Mouse (Mus musculus) fibroblast of lung, adult 2 months (primary cell): ENCODE measurements at regions not wholly inside any gene's neighbourhood (a gene's known extent, or its start where the extent isn't known, plus 50 kb on each side); places are given as distances from the start of the nearest gene placed in this dataset.

ENCODE experiments used
- DNase-seq: peaks from one replicate; pipeline ENCODE4 v3.0.0-alpha.2; 2011; ENCODE audit warnings: low read depth

DNA sequence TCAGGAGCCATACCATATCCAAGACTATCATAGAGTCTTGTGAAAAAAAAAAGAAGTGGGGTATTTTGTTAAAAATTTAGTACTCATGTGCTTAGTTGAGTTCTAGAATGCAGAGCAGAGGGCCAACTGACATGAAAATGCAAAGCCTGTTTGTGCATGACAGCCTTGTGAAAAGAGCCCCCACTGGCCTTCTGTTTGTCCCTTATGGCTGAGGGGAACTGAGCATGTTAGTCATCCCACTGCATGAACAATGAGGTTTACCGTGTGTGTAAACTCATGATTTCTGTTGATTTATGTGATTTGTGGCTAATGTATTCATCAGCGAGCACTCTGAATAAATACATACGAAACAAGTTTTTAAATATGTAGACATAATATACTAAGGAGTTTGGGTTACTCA, 266.1 kb upstream of the Nox3 start:
- DNase-seq: no peak

- no peak for DNase-seq
These were observed 250.5 kb upstream of the Nox3 start for GRCm38 (mm10) chr17:3946540-3946939.

- DNase-seq: no peak
These were observed 240.3 kb upstream of the Nox3 start for GRCm38 (mm10) chr17:3936361-3936760.

DNA sequence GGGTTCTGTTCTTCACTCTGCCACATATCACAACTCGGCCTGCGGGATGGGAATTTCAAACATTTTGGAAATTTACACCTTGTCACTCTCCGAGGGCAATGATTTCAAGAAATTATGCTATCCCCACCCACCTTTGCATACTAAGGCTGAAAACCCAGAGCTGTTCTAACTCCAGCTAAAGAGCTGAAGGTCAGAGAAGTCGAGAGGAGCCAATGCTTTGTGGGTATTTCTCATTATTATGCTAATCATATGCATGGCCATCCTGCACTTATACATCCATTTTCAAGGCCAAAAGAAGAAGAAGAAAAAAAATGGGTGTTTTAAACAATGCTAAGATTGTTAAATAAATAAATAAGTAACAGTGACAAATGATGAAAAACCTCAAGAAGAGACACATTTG, 237.1 kb upstream of the Nox3 start:
- DNase-seq: no peak

DNA sequence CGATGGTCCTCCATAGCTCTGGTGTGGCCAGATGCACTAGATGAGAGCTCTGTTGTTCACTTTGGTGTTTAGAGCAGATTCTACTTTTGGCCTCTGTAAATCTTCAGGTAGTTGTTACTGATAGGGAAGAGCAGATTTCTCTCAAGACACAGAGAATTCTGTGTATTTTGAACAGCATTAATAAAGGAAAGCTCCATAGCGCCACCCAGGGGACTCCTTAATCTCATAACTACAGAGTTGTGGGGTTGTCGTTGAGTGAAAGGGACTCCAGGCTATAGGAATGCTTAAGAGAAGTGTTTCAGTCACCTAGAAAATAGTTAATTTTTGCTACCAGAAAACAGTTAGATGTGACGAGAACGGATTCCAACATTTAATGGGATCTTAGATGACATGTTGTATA, 236.0 kb upstream of the Nox3 start:
- DNase-seq: no peak

DNA sequence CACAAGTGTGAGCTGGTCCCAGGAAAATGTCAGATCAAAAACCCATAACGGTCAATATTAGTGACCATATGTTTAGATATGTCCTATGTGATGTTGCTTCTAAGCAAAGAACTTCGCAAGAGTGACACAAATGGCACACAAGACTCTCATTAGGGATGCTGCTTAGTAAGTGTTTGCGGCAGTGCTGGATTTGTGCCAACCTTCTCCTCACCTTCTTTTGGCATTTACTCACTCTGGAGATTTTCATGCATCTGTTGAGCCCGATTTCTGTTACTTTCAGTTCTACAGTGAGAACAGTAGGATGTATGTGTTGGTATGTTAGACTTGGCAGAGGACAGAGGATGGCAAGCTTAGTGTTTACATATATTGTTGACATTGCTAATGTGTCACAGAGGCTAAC, 231.0 kb upstream of the Nox3 start:
- DNase-seq: no peak

GRCm38 (mm10) chr17:3920282-3920681, 224.2 kb upstream of the Nox3 start:
- DNase-seq: no peak

GRCm38 (mm10) chr17:3892826-3893225, 196.8 kb upstream of the Nox3 start:
- no peak for DNase-seq

DNA sequence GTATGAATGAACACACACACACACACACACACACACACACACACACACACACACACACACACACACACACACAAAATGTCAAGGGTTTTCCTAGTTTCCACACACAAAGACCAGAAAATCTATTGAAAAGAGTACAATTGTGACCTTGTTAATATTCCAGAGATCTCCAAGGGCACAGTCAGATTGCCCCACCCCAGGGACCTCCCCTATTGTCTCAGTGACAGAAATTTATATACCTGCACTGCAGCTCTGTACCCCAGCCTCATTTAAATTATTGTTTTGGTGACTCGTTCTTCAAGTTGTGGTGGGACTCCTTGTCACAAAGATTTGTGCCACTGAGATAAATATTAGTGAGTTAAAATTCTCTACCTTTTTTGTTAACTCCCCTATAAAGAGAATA, 187.1 kb upstream of the Nox3 start:
- DNase-seq: no peak

GRCm38 (mm10) chr17:3879075-3879474, 183.0 kb upstream of the Nox3 start:
- no peak for DNase-seq

- DNase-seq: no peak
These were observed 173.6 kb upstream of the Nox3 start for GRCm38 (mm10) chr17:3869459-3870194.

DNA sequence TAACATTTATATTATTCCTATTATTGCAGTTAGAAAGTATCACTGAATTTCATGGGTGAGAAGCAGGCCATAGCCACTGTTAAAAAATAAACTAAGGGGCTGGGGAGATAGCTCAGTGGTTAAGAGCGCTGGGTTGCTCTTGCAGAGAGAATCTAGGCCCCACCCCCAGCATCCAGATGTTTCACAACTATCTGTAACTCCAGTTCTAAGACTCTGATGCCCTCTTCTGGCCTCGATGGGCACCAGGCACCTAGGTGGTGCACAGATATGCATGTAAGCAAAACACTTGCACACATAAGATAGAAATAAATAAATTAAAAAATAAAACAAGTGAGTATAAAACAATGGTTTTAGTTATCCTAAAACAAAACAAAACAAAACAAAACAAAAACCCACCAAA, 166.3 kb upstream of the Nox3 start:
- no peak for DNase-seq

DNA sequence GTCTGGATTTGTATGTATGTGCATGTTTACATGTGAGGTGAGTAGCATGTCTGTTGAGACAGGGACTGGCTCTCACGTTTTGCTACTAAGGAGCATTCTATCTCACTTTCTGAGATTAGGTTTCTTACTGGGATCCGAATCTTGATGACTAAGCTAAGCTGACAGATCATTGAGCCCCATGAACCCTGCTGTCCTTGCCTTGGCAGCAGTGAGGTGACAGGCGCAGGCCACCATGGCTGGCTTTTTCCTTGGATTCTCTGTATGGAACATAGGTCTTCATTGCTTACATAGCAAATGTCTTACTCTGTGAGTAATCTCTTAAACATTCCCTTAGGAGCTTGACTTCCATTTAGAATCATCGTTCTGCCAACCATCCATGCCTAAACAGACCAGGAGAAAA, 140.3 kb upstream of the Nox3 start:
- no peak for DNase-seq

GRCm38 (mm10) chr17:3811187-3811586, 115.1 kb upstream of the Nox3 start:
- no peak for DNase-seq

DNA sequence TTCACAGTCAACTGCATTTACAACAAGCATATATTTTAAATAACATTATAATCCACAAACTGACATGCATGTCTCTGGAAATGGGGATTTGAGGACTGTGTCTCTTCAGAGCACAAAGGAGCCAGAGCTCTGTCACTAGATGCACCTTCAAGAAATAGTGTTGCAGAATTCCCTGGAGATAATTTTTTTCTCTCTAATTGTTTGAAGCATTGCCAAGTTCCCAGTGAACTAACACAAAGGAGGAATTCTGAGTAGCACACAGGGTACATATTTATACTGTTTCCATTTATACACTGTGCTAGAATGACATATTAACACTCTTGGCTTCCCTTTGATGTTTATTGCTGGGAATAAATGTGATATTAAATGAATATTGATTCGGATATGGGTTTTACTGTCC, 107.4 kb upstream of the Nox3 start:
- DNase-seq: no peak

DNA sequence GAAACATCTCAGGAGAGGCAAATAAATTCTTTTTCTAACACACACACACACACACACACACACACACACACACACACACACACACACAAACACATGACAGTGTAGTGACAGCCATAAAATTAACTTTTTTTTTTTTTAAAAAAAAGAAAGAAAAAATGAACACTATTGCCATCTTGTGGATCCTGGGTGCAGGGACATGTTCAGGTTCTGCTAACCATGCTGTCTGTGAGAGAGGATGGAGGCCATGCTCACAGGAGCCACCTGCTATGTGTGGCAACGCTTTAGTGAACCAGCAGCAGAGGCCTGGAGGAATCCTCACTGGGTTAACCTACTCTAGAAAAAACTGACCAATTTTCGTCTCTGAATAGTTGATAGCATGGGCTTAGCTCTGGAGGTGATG, 96.5 kb upstream of the Nox3 start:
- peak; percentile 10 for DNase-seq

GRCm38 (mm10) chr17:3782156-3782555, 86.1 kb upstream of the Nox3 start:
- no peak for DNase-seq

GRCm38 (mm10) chr17:3777691-3778090, 81.6 kb upstream of the Nox3 start:
- DNase-seq: no peak

- DNase-seq: no peak
These were observed 51.8 kb upstream of the Nox3 start for GRCm38 (mm10) chr17:3747808-3748335.
